Mouse (Mus musculus) cerebral cortex, adult 2 months (tissue): ENCODE results near the gene Sirt1.

Experiments
- WGBS: fragments of 180-500 bp; shearing (Covaris S2); methylation state at CpG from one replicate; pipeline ENCODE4 v1.1.7; 2018; 5-methylcytosine and 5-hydroxymethylcytosine counted together

Sirt1 gene

GRCm38 (mm10) chr10:63386991-63387390 lies 5.5 kb upstream of the Sirt1 start:
- WGBS: 4% methylated on average over 10 of the region's 10 CpGs

GRCm38 (mm10) chr10:63386444-63386843 lies 4.9 kb upstream of the Sirt1 start:
- under 1% methylated on average over 19 of the region's 19 CpGs for WGBS

- 23% methylated on average over 5 of the region's 5 CpGs for WGBS
Measured at GRCm38 (mm10) chr10:63385897-63386296, 4.4 kb upstream of the Sirt1 start.

GRCm38 (mm10) chr10:63382372-63383279 lies 1.1 kb upstream of the Sirt1 start, which contains the start of gene Dnajc12:
Gene Dnajc12, plus strand, starts transcription at chr10:63382443.
- WGBS: under 1% methylated on average over 28 of the region's 28 CpGs

GRCm38 (mm10) chr10:63378948-63379680 lies 2.4 kb downstream of the Sirt1 start:
- 57% methylated on average over 6 of the region's 6 CpGs for WGBS

GRCm38 (mm10) chr10:63377468-63377867 lies 4.0 kb downstream of the Sirt1 start:
- 16% methylated on average over 9 of the region's 9 CpGs for WGBS

- WGBS: 92% methylated on average over 5 of the region's 5 CpGs
Measured at GRCm38 (mm10) chr10:63376303-63376702, 5.2 kb downstream of the Sirt1 start.

GRCm38 (mm10) chr10:63368041-63368440 lies 13.5 kb downstream of the Sirt1 start:
- 61% methylated on average over 3 of the region's 3 CpGs for WGBS

- WGBS: 84% methylated on average over 6 of the region's 6 CpGs
Measured at GRCm38 (mm10) chr10:63367386-63367785, 14.1 kb downstream of the Sirt1 start.

GRCm38 (mm10) chr10:63365918-63366455 lies 15.5 kb downstream of the Sirt1 start:
- WGBS: 68% methylated on average over 7 of the region's 7 CpGs

GRCm38 (mm10) chr10:63360502-63360901 lies 21.0 kb downstream of the Sirt1 start:
- WGBS: 55% methylated on average over 1 of the region's 1 CpGs

- 25% methylated on average over 5 of the region's 5 CpGs for WGBS
Measured at GRCm38 (mm10) chr10:63352111-63352510, 29.4 kb downstream of the Sirt1 start.

- 89% methylated on average over 7 of the region's 7 CpGs for WGBS
Measured at GRCm38 (mm10) chr10:63351099-63351498, 30.4 kb downstream of the Sirt1 start.

- WGBS: 93% methylated on average over 7 of the region's 7 CpGs
Measured at GRCm38 (mm10) chr10:63350666-63351065, 30.8 kb downstream of the Sirt1 start.

GRCm38 (mm10) chr10:63348291-63348690 lies 33.2 kb downstream of the Sirt1 start:
- WGBS: 81% methylated on average over 3 of the region's 3 CpGs

- 94% methylated on average over 3 of the region's 3 CpGs for WGBS
Measured at GRCm38 (mm10) chr10:63344751-63345150, 36.8 kb downstream of the Sirt1 start.

- WGBS: 88% methylated on average over 2 of the region's 2 CpGs
Measured at GRCm38 (mm10) chr10:63341351-63341750, 40.2 kb downstream of the Sirt1 start.

- WGBS: 3% methylated on average over 50 of the region's 74 CpGs
Measured at GRCm38 (mm10) chr10:63338914-63339643, 42.4 kb downstream of the Sirt1 start.

- under 1% methylated on average over 111 of the region's 113 CpGs for WGBS
Measured at GRCm38 (mm10) chr10:63337951-63338836, 43.3 kb downstream of the Sirt1 start.

GRCm38 (mm10) chr10:63337326-63337725 lies 44.2 kb downstream of the Sirt1 start:
- WGBS: 27% methylated on average over 5 of the region's 5 CpGs

- WGBS: 76% methylated on average over 13 of the region's 13 CpGs
Measured at GRCm38 (mm10) chr10:63336901-63337300, 44.6 kb downstream of the Sirt1 start.
